Mouse (Mus musculus) spleen, adult 2 months (tissue): ENCODE measurements around the gene Apoh.

Experiments used
- CTCF ChIP-seq: fragments of 200-500 bp; IDR thresholded peaks from 2 replicates; pipeline ENCODE4 v1.5.1; 2011; ENCODE audit warnings: mild to moderate bottlenecking, inconsistent platforms; ENCODE audit not compliant: insufficient read depth, insufficient read length, insufficient replicate concordance; ENCODE audit errors: extremely low read depth
- POLR2A ChIP-seq: fragments of 200-500 bp; IDR thresholded peaks from 2 replicates; pipeline ENCODE4 v1.6.1; 2011; ENCODE audit warnings: low read depth, low read length, inconsistent platforms

DNA sequence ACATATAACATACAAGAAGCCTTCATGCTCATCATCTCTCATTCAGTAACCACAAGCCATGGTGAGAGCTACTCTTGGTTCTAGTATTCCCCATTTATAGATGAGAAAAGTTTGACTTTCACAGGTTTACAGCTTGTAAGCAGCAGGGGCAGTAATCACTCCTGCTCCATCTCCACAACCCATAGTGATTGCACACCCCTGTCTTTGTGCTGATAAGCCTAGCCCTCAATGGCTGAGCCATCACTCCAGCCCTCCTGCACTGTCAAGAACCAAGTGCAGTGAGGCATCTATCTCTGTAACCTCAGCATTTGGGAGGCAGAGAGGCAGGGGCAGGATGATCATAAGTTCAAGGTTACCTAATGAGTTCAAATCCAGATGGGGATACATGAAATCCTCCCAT lies 47.8 kb upstream of the Apoh start:
- no peak for TF ChIP-seq CTCF
- no peak for TF ChIP-seq POLR2A
